21 mouse cellular contexts compared by ENCODE assay signal in genomic region chr7:98916581-98916980, GRCm38 (mm10).
DNase-seq lines count a peak whose midpoint lies in the region; ATAC-seq and TF ChIP-seq lines count a peak whose summit lies in the region.
"Had no signal": no experiment of that assay in that cellular context is flagged by ENCODE, and none has a peak within 500 bp of the region (broad histone marks: within the 10 kb centered on the region; RNA-seq: fewer than 3 reads in every experiment).

No protein-coding gene starts in this region.

- 83% methylated on average over 6 of the region's 6 CpGs for WGBS in forebrain, embryonic 16.5 days
- WGBS in forebrain, postnatal 0 days = 79% methylated on average over 6 of the region's 6 CpGs
- WGBS in kidney, embryonic 16.5 days = 90% methylated on average over 6 of the region's 6 CpGs
- WGBS in midbrain, embryonic 11.5 days = 78% methylated on average over 6 of the region's 6 CpGs
- WGBS in midbrain, embryonic 10.5 days = 87% methylated on average over 6 of the region's 6 CpGs

- no peak for TF ChIP-seq CTCF in forebrain, postnatal 0 days (IDR thresholded peaks at IDR 0.05; ENCODE audit: low read depth)

- H3K4me2 ChIP-seq in forebrain, embryonic 16.5 days (ENCODE audit: low read length) = no peak overlapping the region
- H3K4me2 ChIP-seq in forebrain, postnatal 0 days (ENCODE audit: low read depth) = no peak overlapping the region
- no peak overlapping the region for H3K4me2 ChIP-seq in kidney, embryonic 16.5 days (replicated peaks; ENCODE audit: low read depth, low read length)
- H3K4me2 ChIP-seq in midbrain, embryonic 11.5 days = no peak overlapping the region
- H3K4me2 ChIP-seq: forebrain, embryonic 15.5 days; heart, embryonic 11.5 days; hindbrain, embryonic 14.5 days; intestine, embryonic 15.5 days had no signal

- H3K9ac ChIP-seq in forebrain, embryonic 16.5 days (replicated peaks; ENCODE audit: low read depth, low read length) = no peak overlapping the region
- no peak overlapping the region for H3K9ac ChIP-seq in forebrain, postnatal 0 days
- no peak overlapping the region for H3K9ac ChIP-seq in kidney, embryonic 16.5 days (replicated peaks; ENCODE audit: low read length)
- no peak overlapping the region for H3K9ac ChIP-seq in midbrain, embryonic 11.5 days (ENCODE audit: low read length)
- H3K9ac ChIP-seq: forebrain, embryonic 15.5 days; hindbrain, embryonic 14.5 days; intestine, embryonic 15.5 days had no signal

- H3K27ac ChIP-seq in forebrain, embryonic 16.5 days (ENCODE audit: low read length) = no peak overlapping the region
- no peak overlapping the region for H3K27ac ChIP-seq in forebrain, postnatal 0 days (ENCODE audit: low read depth, low read length)
- H3K27ac ChIP-seq in kidney, embryonic 16.5 days (ENCODE audit: low read length) = no peak overlapping the region
- no peak overlapping the region for H3K27ac ChIP-seq in midbrain, embryonic 11.5 days (ENCODE audit: low read depth, low read length)
- H3K27ac ChIP-seq in midbrain, embryonic 10.5 days (replicated peaks) = no peak overlapping the region
- H3K27ac ChIP-seq: forebrain, embryonic 10.5 days; forebrain, embryonic 15.5 days; hindbrain, embryonic 14.5 days; intestine, embryonic 15.5 days had no signal

- H3K9me3 ChIP-seq in forebrain, embryonic 16.5 days (ENCODE audit: control insufficient read depth, low read length) = no peaks in the 10 kb centered on the region
- no peaks in the 10 kb centered on the region for H3K9me3 ChIP-seq in forebrain, postnatal 0 days (ENCODE audit: low read length)
- no peaks in the 10 kb centered on the region for H3K9me3 ChIP-seq in kidney, embryonic 16.5 days (ENCODE audit: low read length)
- no peaks in the 10 kb centered on the region for H3K9me3 ChIP-seq in midbrain, embryonic 11.5 days (ENCODE audit: control insufficient read depth, low read length)
- no peaks in the 10 kb centered on the region for H3K9me3 ChIP-seq in midbrain, embryonic 10.5 days (replicated peaks)
- H3K9me3 ChIP-seq: forebrain, embryonic 10.5 days; forebrain, embryonic 15.5 days; intestine, embryonic 15.5 days had no signal

- no peak overlapping the region for H3K4me3 ChIP-seq in forebrain, embryonic 16.5 days (replicated peaks; ENCODE audit: low read length)
- H3K4me3 ChIP-seq in forebrain, postnatal 0 days (ENCODE audit: low read depth, low read length) = no peak overlapping the region
- H3K4me3 ChIP-seq in kidney, embryonic 16.5 days (ENCODE audit: low read length) = no peak overlapping the region
- no peak overlapping the region for H3K4me3 ChIP-seq in midbrain, embryonic 11.5 days (ENCODE audit: low read depth, low read length)
- no peak overlapping the region for H3K4me3 ChIP-seq in midbrain, embryonic 10.5 days
- H3K4me3 ChIP-seq: forebrain, embryonic 10.5 days; forebrain, embryonic 15.5 days; gastrocnemius, adult 2 months; intestine, embryonic 15.5 days had no signal

- no peak for DNase-seq in forebrain, postnatal 0 days
- DNase-seq in kidney, postnatal 25 days = no peak
- DNase-seq in midbrain, embryonic 11.5 days (ENCODE audit: low spot score, missing footprints) = peak; percentile 37
- DNase-seq in midbrain, embryonic 10.5 days (ENCODE audit: low spot score) = no peak
- DNase-seq: adrenal gland, adult 2 months; adrenal gland, postnatal 14 days; cerebellum, adult 11 months; cerebellum, adult 2 months; cerebellum, adult 9-11 months; cerebellum, postnatal 25 days; gastrocnemius, adult 2 months; gastrocnemius, postnatal 14 days; heart, adult 11 months had no signal

- H3K27me3 ChIP-seq in forebrain, embryonic 16.5 days (replicated peaks; ENCODE audit: control insufficient read depth, insufficient read depth, low read length) = no peaks in the 10 kb centered on the region
- H3K27me3 ChIP-seq in forebrain, postnatal 0 days (ENCODE audit: insufficient read depth, low read length) = no peaks in the 10 kb centered on the region
- H3K27me3 ChIP-seq in kidney, embryonic 16.5 days (ENCODE audit: insufficient read depth, low read length) = no peaks in the 10 kb centered on the region
- H3K27me3 ChIP-seq in midbrain, embryonic 11.5 days (ENCODE audit: control insufficient read depth, insufficient read depth, low read length) = no peaks in the 10 kb centered on the region
- no peaks in the 10 kb centered on the region for H3K27me3 ChIP-seq in midbrain, embryonic 10.5 days (ENCODE audit: low read depth, poor library complexity, severe bottlenecking)
- H3K27me3 ChIP-seq: forebrain, embryonic 15.5 days; intestine, embryonic 15.5 days had no signal

- no peaks in the 10 kb centered on the region for H3K36me3 ChIP-seq in forebrain, embryonic 16.5 days (ENCODE audit: control insufficient read depth, insufficient read depth)
- H3K36me3 ChIP-seq in forebrain, postnatal 0 days (ENCODE audit: insufficient read depth) = no peaks in the 10 kb centered on the region
- no peaks in the 10 kb centered on the region for H3K36me3 ChIP-seq in kidney, embryonic 16.5 days (ENCODE audit: insufficient read depth, low read length)
- no peaks in the 10 kb centered on the region for H3K36me3 ChIP-seq in midbrain, embryonic 11.5 days (ENCODE audit: control insufficient read depth, insufficient read depth, low read length)
- no peaks in the 10 kb centered on the region for H3K36me3 ChIP-seq in midbrain, embryonic 10.5 days
- H3K36me3 ChIP-seq: forebrain, embryonic 10.5 days; forebrain, embryonic 15.5 days; intestine, embryonic 15.5 days had no signal

- peaks cover 3% of the 10 kb centered on the region for H3K4me1 ChIP-seq in forebrain, embryonic 16.5 days (replicated peaks; ENCODE audit: control insufficient read depth, insufficient read depth, low read length)
- no peaks in the 10 kb centered on the region for H3K4me1 ChIP-seq in forebrain, postnatal 0 days (ENCODE audit: insufficient read depth)
- peaks cover 5% of the 10 kb centered on the region; the same call in 1 of the 2 replicates for H3K4me1 ChIP-seq in kidney, embryonic 16.5 days (ENCODE audit: insufficient read depth, low read length)
- no peaks in the 10 kb centered on the region for H3K4me1 ChIP-seq in midbrain, embryonic 11.5 days (ENCODE audit: control insufficient read depth, insufficient read depth, low read length)
- no peaks in the 10 kb centered on the region for H3K4me1 ChIP-seq in midbrain, embryonic 10.5 days

- ATAC-seq in forebrain, embryonic 16.5 days = peak; percentile 47; the same call in 1 of the 2 replicates
- ATAC-seq in forebrain, postnatal 0 days = no peak
- ATAC-seq in kidney, embryonic 16.5 days (ENCODE audit: low FRiP score, low TSS enrichment) = peak; percentile 59; the same call in 1 of the 2 replicates
- ATAC-seq in midbrain, embryonic 11.5 days (ENCODE audit: low FRiP score) = no peak
- ATAC-seq: CD4-positive, CD25-positive, alpha-beta regulatory T cell, adult 4 months; forebrain, embryonic 15.5 days; intestine, embryonic 15.5 days had no signal

Comparison
In these comparisons a context has a peak if more than half of its experiments do, and no peak if none do; other contexts are left out.
1. ATAC-seq: peak in forebrain, embryonic 16.5 days (single experiment) and kidney, embryonic 16.5 days (single experiment); none in forebrain, postnatal 0 days (single experiment) and midbrain, embryonic 11.5 days (single experiment).